Mouse (Mus musculus) G1E (cell line): ENCODE measurements around the gene Gskip.

ENCODE experiments used
- CTCF ChIP-seq: IDR thresholded peaks from 2 replicates; pipeline ENCODE4 v1.5.1; 2012; ENCODE audit warnings: low read depth, low read length, inconsistent platforms, mixed read lengths
- POLR2AphosphoS5 ChIP-seq: IDR thresholded peaks from 2 replicates; pipeline ENCODE4 v1.6.1; 2012; ENCODE audit warnings: low read depth, low read length, inconsistent platforms; ENCODE audit not compliant: insufficient replicate concordance

DNA sequence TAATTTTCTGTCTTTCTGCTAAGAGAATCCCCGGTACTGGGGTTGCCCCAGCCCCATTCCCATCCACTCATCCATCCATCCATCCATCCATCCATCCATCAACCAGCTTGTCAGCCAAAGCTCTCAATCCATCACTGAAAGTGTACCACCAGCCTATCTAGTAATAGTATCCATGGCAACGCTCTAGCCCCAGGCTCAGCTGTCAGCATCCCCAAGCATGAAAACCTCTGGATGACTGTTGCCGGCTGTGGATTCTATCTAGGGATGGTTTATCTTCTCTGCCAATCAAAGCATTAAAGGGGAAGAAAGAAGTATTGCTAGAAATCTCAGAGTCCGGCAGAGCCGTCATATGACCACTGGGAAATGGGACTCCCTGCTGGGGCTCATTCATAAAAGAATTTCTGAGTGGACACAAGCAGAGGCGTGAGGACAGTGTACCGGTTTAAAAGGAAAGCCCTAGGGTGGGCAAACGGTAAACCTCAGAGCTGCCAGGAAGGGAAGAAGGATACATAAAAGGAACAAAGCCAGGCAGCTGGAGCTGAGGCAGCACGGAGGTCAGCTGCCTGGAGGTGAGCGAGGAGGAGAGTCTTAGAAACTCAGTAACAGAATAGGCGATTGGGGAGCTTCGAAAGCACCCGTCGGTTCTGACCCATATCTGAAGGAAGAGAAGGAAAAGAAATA is 37.0 kb downstream of the Gskip start:
- TF ChIP-seq CTCF (no peak), POLR2AphosphoS5 (no peak)
